Mouse (Mus musculus) urinary bladder, postnatal 14 days (tissue): Measurements from ENCODE around the gene Adcyap1.

Experiments
- DNase-seq: peaks from one replicate; pipeline ENCODE4 v3.0.0; 2021; ENCODE audit warnings: low spot score

Gene Adcyap1

GRCm38 (mm10) chr17:93198717-93199116, at the start of gene Adcyap1:
Gene Adcyap1, plus strand, starts transcription at chr17:93199017.
- no peak for DNase-seq

- DNase-seq: peak; percentile 39
Measured at GRCm38 (mm10) chr17:93158280-93158851, 40.5 kb upstream of the Adcyap1 start.

GRCm38 (mm10) chr17:93169572-93169971, 29.2 kb upstream of the Adcyap1 start:
- DNase-seq: no peak

- DNase-seq: no peak
Measured at GRCm38 (mm10) chr17:93196846-93197245, 2.0 kb upstream of the Adcyap1 start.

GRCm38 (mm10) chr17:93198213-93198612, 604 bp upstream of the Adcyap1 start:
- DNase-seq: no peak

GRCm38 (mm10) chr17:93199218-93199617, 401 bp downstream of the Adcyap1 start:
- DNase-seq: no peak

GRCm38 (mm10) chr17:93199747-93200146, 930 bp downstream of the Adcyap1 start:
- DNase-seq: no peak

GRCm38 (mm10) chr17:93200386-93201264, 1.8 kb downstream of the Adcyap1 start:
- no peak for DNase-seq

GRCm38 (mm10) chr17:93201265-93201925, 2.6 kb downstream of the Adcyap1 start:
- DNase-seq: no peak

GRCm38 (mm10) chr17:93202165-93203075, 3.6 kb downstream of the Adcyap1 start:
- DNase-seq: no peak

GRCm38 (mm10) chr17:93203076-93204031, 4.5 kb downstream of the Adcyap1 start:
- no peak for DNase-seq

- no peak for DNase-seq
Measured at GRCm38 (mm10) chr17:93217785-93218184, 19.0 kb downstream of the Adcyap1 start.

- DNase-seq: no peak
Measured at GRCm38 (mm10) chr17:93218640-93219039, 19.8 kb downstream of the Adcyap1 start.

GRCm38 (mm10) chr17:93237355-93237754, 38.5 kb downstream of the Adcyap1 start:
- DNase-seq: no peak
